Mouse (Mus musculus) spleen, postnatal 4 days (tissue): Measurements from ENCODE around the gene Znrf3.

Experiments
- DNase-seq, 2 experiments: peaks; one replicate each; pipeline ENCODE4 v3.0.0; 2022; ENCODE audit warnings: low spot score in 2 of 2

Gene Znrf3

DNA sequence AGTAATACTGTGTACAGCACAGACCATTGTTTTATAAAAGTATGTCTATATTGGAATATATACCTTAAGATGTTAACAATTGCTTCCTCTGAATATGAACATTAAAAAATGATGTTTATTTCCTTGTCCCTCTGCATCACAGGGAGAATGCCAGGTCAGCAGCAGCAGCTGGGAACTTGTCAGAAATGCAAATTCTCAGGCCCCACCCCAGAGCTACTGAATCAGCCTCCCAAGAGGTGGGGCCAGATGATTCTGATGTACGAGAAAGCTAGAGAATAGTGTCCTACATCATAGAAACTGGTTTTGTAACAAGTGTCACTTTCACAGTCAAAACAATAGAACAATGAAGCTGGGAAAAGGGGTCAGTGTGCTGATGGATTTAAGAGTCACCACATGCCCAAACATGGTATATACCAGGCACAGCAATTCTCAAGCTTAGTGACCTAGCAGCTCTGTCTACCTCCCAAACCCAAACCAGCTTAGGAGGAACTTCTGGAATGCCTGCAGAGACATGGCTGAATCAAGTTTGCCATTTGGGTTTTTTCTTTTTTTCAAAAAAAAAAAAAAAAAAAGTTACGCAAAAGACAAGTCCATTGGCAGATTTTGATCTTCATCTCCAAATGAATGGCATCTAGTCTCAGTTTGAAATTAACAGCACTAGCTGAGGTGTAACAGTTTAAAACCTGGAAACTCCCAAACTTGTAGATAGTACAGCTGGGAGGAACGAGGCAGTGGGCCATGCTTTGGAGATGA, 46.2 kb downstream of the Znrf3 start:
- DNase-seq: no peak

GRCm38 (mm10) chr11:5390969-5391831, 53.4 kb downstream of the Znrf3 start:
- no peak for DNase-seq

DNA sequence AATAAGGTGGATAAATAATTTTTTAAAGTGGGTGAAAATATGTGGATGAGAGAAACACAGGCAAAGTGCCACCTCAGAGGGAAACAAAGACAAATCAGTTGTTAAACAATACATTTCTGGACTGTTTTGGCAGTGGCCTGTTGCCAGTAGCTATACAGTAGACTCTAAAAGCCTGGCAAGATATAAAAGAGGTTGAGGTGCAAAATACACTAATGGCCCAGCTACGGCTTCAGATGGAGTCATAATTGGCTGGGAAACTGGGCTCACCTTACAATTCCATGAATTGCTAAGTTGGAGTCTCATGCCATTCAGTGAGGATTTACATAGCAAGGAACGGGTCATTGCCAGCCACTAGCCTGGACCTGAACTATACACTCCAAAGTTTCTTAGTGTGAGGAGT, 62.0 kb downstream of the Znrf3 start:
- DNase-seq: no peak

DNA sequence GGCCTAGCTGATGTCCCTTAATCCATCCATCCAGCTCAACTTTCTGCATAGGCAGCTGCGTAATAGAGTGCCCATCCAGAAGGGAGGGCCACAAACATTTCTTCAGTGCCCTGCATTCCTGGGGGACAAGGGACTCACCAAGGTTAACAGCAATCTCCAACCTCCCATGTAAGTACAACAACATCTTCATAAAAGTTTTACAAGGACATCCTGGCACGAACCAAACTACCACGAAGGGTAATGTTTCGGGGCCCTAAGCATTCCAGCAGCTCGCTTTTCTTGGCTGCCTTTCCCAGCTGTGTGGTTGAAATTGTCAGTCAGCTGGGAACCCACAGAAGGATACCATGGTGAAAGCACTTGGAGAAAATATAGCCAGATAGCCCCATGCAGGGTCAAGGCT, 63.4 kb downstream of the Znrf3 start:
- DNase-seq: no peak

- no peak for DNase-seq
Observed at GRCm38 (mm10) chr11:5380275-5380674, 64.4 kb downstream of the Znrf3 start.

- peak; percentile 20 to 62 for DNase-seq
Observed at GRCm38 (mm10) chr11:5369176-5369575, 75.5 kb downstream of the Znrf3 start.

GRCm38 (mm10) chr11:5368492-5368891, 76.2 kb downstream of the Znrf3 start:
- DNase-seq: no peak

GRCm38 (mm10) chr11:5355266-5355764, 89.3 kb downstream of the Znrf3 start:
- DNase-seq: no peak

DNA sequence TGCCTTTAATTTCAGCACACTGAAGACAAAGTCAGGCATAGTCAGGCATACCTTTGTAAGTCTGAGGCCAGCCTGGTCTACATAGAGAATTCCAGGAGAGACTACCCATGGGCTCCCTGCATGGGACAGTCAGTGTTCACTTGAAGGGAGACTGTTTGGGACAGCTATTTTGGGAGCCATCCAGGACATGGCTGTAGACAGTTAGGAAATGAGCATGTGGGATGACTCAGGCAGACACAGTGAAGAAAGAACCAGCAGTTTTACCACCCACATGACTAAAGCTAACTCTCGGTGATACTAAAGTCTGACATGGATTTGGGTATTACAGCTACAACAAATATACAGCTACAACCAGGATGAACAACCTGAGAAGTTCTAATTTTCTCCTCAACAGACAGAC, 89.9 kb downstream of the Znrf3 start:
- no peak for DNase-seq

GRCm38 (mm10) chr11:5353032-5353431, 91.6 kb downstream of the Znrf3 start:
- DNase-seq: no peak

GRCm38 (mm10) chr11:5349483-5349882, 95.2 kb downstream of the Znrf3 start:
- no peak for DNase-seq

DNA sequence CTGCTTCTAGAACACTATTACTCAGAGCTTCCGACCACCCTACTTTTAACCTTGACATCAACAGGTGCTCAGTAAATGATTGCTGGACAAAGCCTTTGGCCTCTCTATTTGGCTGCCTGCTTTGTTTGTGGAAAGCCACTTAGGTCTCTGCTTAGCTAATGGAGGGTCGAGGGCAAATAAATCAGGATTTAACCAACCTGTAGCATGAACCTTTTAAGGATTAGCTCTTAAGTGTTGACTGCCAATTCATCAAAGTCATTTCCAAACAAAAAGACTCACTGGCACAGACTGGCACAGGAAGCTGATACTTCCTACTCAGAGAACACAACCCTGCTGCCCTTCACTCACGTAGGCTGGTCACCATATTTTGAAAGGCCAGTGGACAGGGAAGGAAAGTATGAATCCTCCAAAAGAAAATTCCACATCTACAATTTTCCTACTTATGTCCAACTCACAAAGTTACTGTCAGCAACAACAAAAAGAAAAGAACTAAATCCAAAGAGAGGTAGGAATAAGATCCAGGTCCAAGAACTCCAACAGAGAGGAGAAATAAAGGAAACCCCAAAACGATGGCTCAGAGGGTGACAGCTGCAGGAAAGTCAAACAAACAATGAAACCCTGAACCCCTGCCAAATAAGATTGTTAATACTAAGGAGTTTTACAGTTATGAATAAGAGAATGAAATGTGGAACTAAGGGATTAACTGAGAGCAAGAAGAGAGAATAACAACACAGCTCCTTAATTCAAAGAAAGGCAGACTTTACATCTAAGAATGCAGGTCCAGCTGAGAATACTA, 97.6 kb downstream of the Znrf3 start:
- no peak for DNase-seq

GRCm38 (mm10) chr11:5343748-5344147, 100.9 kb downstream of the Znrf3 start:
- DNase-seq: no peak

DNA sequence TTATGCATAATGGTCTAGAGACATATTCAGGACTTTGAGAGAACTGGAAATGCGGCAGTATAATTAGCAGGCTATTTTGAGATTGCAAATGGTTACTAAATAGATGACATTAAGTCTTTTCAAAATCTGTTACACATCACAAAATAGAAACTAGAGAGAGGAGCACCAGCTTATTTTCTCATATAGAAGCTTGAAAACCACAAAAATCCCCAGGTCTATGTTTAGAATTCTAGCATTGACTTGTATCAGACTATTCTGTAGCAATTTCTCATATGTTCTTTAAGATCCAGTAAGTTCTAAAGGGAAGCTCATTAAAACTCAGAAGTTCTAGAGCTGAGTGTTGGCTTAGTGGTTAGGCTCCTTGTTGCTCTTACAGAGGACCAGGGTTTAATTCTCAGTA, 104.9 kb downstream of the Znrf3 start:
- DNase-seq: no peak

- DNase-seq: no peak
Observed at GRCm38 (mm10) chr11:5336852-5337251, 107.8 kb downstream of the Znrf3 start.

- DNase-seq: no peak
Observed at GRCm38 (mm10) chr11:5336269-5336668, 108.4 kb downstream of the Znrf3 start.

GRCm38 (mm10) chr11:5330851-5331250, 113.8 kb downstream of the Znrf3 start:
- no peak for DNase-seq

DNA sequence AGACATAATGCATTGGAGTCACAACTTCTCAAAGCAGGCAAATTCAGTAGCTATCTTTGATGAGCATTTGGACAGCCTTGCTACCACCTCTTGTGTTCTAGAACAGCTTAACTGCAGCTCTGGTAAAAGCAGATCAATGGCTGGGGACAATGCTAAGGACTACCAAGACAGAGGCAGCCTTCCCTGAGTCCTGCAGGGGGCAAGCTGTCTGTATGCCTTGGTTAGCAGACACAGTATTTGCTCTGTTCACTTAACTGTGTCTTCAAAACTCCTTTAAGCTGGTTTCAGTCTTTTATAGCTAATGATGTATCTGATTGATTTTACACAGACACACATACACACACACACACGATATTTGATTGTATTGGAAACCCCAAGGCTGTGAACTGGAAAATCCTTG, 117.0 kb downstream of the Znrf3 start:
- no peak for DNase-seq

DNA sequence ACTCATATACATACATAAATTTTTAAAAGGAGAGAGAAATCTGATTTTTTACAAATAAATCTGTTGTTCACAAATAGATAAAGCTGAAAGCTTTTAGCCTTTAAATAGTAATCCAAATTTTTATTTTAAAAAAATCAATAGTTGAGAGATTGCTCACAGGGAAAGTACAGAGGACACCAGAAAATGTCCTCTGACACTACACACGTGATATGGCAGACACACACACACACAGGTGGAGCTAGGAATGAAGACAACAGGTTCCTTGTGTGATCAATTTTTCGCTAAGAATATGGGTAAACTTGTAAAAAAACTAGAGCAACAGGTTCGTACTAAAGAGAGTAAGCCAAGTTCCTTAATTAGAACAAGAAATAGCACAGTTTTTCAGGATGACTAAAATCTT, 118.4 kb downstream of the Znrf3 start:
- DNase-seq: no peak

DNA sequence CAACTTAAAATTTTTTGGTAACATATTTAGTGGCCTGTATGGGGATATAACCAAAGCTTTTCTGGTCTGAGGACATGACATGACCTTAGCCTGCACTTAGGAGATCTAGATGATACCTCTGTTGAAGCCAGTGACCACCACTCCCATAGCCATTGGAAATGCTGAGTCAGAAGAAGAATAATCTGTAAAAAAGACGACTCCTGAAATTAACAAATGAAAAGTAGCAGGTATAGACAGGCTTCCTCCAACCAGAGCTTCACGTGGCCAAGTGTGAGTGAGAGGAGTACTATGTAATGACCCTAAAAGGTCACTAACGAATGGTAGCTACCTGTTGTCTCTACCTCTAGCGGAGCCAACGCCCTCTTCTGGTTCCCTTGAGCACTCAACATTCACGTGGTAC, 119.4 kb downstream of the Znrf3 start:
- no peak for DNase-seq

DNA sequence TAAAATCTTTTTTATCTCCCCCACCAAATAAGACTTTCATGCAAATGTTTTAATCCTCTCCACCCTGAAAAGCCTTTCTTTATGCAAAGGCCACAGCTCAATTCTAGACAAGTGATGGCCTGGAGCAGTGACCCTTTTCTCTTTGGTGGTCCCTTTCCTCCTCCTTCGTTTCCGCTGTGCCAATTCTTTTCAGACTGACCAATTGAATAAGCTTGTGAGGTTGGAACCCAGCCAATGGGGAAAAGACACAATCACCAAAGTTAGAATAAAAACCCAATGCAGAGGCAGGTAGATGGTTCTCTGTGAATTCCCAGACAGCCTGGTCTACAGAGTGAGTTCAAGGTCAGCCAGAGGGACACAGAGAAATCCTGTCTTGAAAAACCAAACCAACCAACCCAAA, 120.4 kb downstream of the Znrf3 start:
- no peak for DNase-seq

- DNase-seq: no peak
Observed at GRCm38 (mm10) chr11:5321687-5322086, 123.0 kb downstream of the Znrf3 start.
